Mouse (Mus musculus) midbrain, embryonic 14.5 days (tissue): ENCODE results near the gene Mbd3l2. TPM values are rescaled to one million over a fixed set of nuclear protein-coding genes. Genes with fewer than 3 reads are reported as not detected.

Source experiments
- ATAC-seq: fragments of 200-750 bp; cut with Nextera tagmentation; 2 replicates; pipeline ENCODE4 v1.8.0; 2017; ENCODE audit warnings: moderate number of reproducible peaks, moderate library complexity; ENCODE audit not compliant: low FRiP score, low TSS enrichment
- DNase-seq: peaks from one replicate; pipeline ENCODE4 v3.0.0-alpha.2; 2015
- H3K27ac ChIP-seq: fragments of 300-500 bp; sonication (generic); replicated peaks from 2 replicates; pipeline ENCODE4 v1.5.1; 2014; ENCODE audit warnings: mild to moderate bottlenecking, low read depth, low read length, moderate library complexity
- H3K27me3 ChIP-seq: fragments of 300-500 bp; sonication (generic); 2 replicates; pipeline ENCODE4 v1.6.1; 2014; ENCODE audit warnings: low read length, control low read depth, mixed read lengths; ENCODE audit not compliant: control insufficient read depth, insufficient read depth
- H3K36me3 ChIP-seq: fragments of 300-500 bp; sonication (generic); 2 replicates; pipeline ENCODE4 v1.6.1; 2014; ENCODE audit warnings: low read length, control low read depth; ENCODE audit not compliant: control insufficient read depth, insufficient read depth
- H3K4me1 ChIP-seq: fragments of 300-500 bp; sonication (generic); 2 replicates; pipeline ENCODE4 v1.6.1; 2014; ENCODE audit warnings: mild to moderate bottlenecking, antibody characterized with exemption, low read length, control low read depth; ENCODE audit not compliant: control insufficient read depth, insufficient read depth
- H3K4me2 ChIP-seq: fragments of 300-500 bp; sonication (generic); 2 replicates; pipeline ENCODE4 v1.6.1; 2014; ENCODE audit warnings: mild to moderate bottlenecking, low read length, moderate library complexity
- H3K4me3 ChIP-seq: fragments of 300-500 bp; sonication (generic); replicated peaks from 2 replicates; pipeline ENCODE4 v1.5.1; 2014; ENCODE audit warnings: low read depth, low read length
- H3K9ac ChIP-seq: fragments of 300-500 bp; sonication (generic); replicated peaks from 2 replicates; pipeline ENCODE4 v1.6.1; 2014; ENCODE audit warnings: mild to moderate bottlenecking, low read length, moderate library complexity
- H3K9me3 ChIP-seq: fragments of 300-500 bp; sonication (generic); 2 replicates; pipeline ENCODE4 v1.6.1; 2016; ENCODE audit warnings: low read length, control low read depth, mixed read lengths; ENCODE audit not compliant: control insufficient read depth
- WGBS: fragments of 180-500 bp; shearing (Covaris S2); extraction: QIAGEN DNeasy Blood & Tissue Kit; methylation state at CpG from one replicate; pipeline ENCODE4 v1.1.7; 2014; 5-methylcytosine and 5-hydroxymethylcytosine counted together
- microRNA-seq: library from miRNA; unstranded; fragments of <30 nt; microRNA quantifications from one replicate; pipeline ENCODE4, GENCODE M21; 2016
- polyA plus RNA-seq: library from polyadenylated mRNA; unstranded; fragments of >200 nt; fragmentation: Nextera tagmentation; extraction: Ambion mirVana; gene quantifications from 2 replicates; pipeline ENCODE4 v1.2.1, GENCODE M21; 2014

Gene Mbd3l2
- polyA plus RNA-seq, 1 experiment from 2014 or later, result 0.16 TPM

GRCm38 (mm10) chr9:18468005-18468404 lies 37.6 kb downstream of the Mbd3l2 start:
- Histone ChIP-seq H3K36me3 (peaks cover 48% of the 10 kb centered on the region), H3K27ac (no peak overlapping the region), H3K4me2 (no peak overlapping the region), H3K4me1 (peaks cover 7% of the 10 kb centered on the region; the same call in 1 of the 2 replicates), H3K4me3 (no peak overlapping the region), H3K9ac (no peak overlapping the region), H3K9me3 (no peaks in the 10 kb centered on the region), H3K27me3 (no peaks in the 10 kb centered on the region)
- DNase-seq (no peak), ATAC-seq (no peak)
- WGBS, result 93% methylated on average over 3 of the region's 3 CpGs

GRCm38 (mm10) chr9:18473324-18474128 lies 43.1 kb downstream of the Mbd3l2 start:
- WGBS, result 5% methylated on average over 39 of the region's 39 CpGs
- H3K4me3 ChIP-seq, result peak overlapping the region; percentile 63
- peak; percentile 94 for ATAC-seq
- DNase-seq, result peak; percentile 92
- H3K27ac ChIP-seq, result peak overlapping the region; percentile 96
- peak overlapping the region; percentile 84 for H3K9ac ChIP-seq
- H3K4me2 ChIP-seq, result peak overlapping the region; percentile 75
- peaks cover 5% of the 10 kb centered on the region; the same call in 1 of the 2 replicates for H3K36me3 ChIP-seq
- H3K4me1 ChIP-seq, result 0 out of 2 replicates have a peak, but pooled peaks cover 4% of the 10 kb centered on the region
- no peaks in the 10 kb centered on the region for H3K27me3 ChIP-seq
- H3K9me3 ChIP-seq, result no peaks in the 10 kb centered on the region

GRCm38 (mm10) chr9:18478168-18478567 lies 47.7 kb downstream of the Mbd3l2 start, which contains the start of the genes Zfp558 and Mbd3l1:
TSS of gene Zfp558 (minus strand) at chr9:18478268.
TSS of gene Mbd3l1 (plus strand) at chr9:18478359.
- no peak within 1 kb of the TSS for H3K9ac ChIP-seq
- no peak within 1 kb of the TSS for H3K4me2 ChIP-seq
- no peak within 1 kb of the TSS for H3K4me3 ChIP-seq
- no peaks in the 10 kb centered on the region for H3K27me3 ChIP-seq
- DNase-seq (no peak), ATAC-seq (no peak)
- H3K4me1 ChIP-seq, result no peaks in the 10 kb centered on the region
- no peaks in the 10 kb centered on the region for H3K9me3 ChIP-seq
- no peak within 1 kb of the TSS for H3K27ac ChIP-seq
- no peaks in the 10 kb centered on the region for H3K36me3 ChIP-seq
- 77% methylated on average over 3 of the region's 3 CpGs for WGBS

Small RNA genes within 50 kb of the gene (microRNA-seq; reads per million reads assigned to microRNA genes)
- not detected for gene Gm22854

Other genes starting within 250 kb of the Mbd3l2 start
- gene Chordc1, start 138.5 kb upstream of the Mbd3l2 start, polyA plus RNA-seq, result 111 and 126 TPM in 2 replicates
- 0.88 and 1.8 TPM in 2 replicates for gene Naalad2, start 27.7 kb upstream of the Mbd3l2 start, polyA plus RNA-seq
- gene Ubtfl1, start 26.2 kb upstream of the Mbd3l2 start, polyA plus RNA-seq, result not detected in 2 replicates
- gene Zfp558, start 47.6 kb downstream of the Mbd3l2 start, polyA plus RNA-seq, result 41.4 and 55.1 TPM in 2 replicates
- not detected in 2 replicates for gene Mbd3l1, start 47.7 kb downstream of the Mbd3l2 start, polyA plus RNA-seq
- gene Muc16, start 243.9 kb downstream of the Mbd3l2 start, polyA plus RNA-seq, result not detected in 2 replicates